Mouse (Mus musculus) spleen, adult 12 weeks (tissue): ENCODE measurements at regions not wholly inside any gene's neighbourhood (a gene's known extent, or its start where the extent isn't known, plus 50 kb on each side); places are given as distances from the start of the nearest gene placed in this dataset.
"Not testable (repeated sequence)": the region's sequence is repeated elsewhere in the genome, so short reads cannot be mapped to it uniquely, and the experiment has no call there.

ENCODE experiments used
- DNase-seq: peaks from one replicate; pipeline ENCODE4 v3.0.0; 2022; ENCODE audit warnings: low spot score

- no peak for DNase-seq
Observed at GRCm38 (mm10) chr5:101496924-101497697, 167.7 kb downstream of the Nkx6-1 start.

- DNase-seq, result no peak
Observed at GRCm38 (mm10) chr5:101496161-101496560, 168.6 kb downstream of the Nkx6-1 start.

GRCm38 (mm10) chr5:101445792-101446191, 219.0 kb downstream of the Nkx6-1 start:
- no peak for DNase-seq

- no peak for DNase-seq
Observed at GRCm38 (mm10) chr5:101441782-101442181, 223.0 kb downstream of the Nkx6-1 start.

- no peak for DNase-seq
Observed at GRCm38 (mm10) chr5:101437666-101438299, 227.0 kb downstream of the Nkx6-1 start.

- DNase-seq, result no peak
Observed at GRCm38 (mm10) chr5:101426067-101426771, 238.6 kb downstream of the Nkx6-1 start.

- no peak for DNase-seq
Observed at GRCm38 (mm10) chr5:101384316-101384715, 280.5 kb downstream of the Nkx6-1 start.

- DNase-seq, result no peak
Observed at GRCm38 (mm10) chr5:101381361-101381760, 283.4 kb downstream of the Nkx6-1 start.

- DNase-seq, result no peak
Observed at GRCm38 (mm10) chr5:101376657-101377056, 288.1 kb downstream of the Nkx6-1 start.

GRCm38 (mm10) chr5:101374129-101374528, 290.7 kb downstream of the Nkx6-1 start:
- no peak for DNase-seq

- DNase-seq, result no peak
Observed at GRCm38 (mm10) chr5:101372204-101372603, 292.6 kb downstream of the Nkx6-1 start.

- DNase-seq, result no peak
Observed at GRCm38 (mm10) chr5:101365364-101365763, 299.4 kb downstream of the Nkx6-1 start.

- no peak for DNase-seq
Observed at GRCm38 (mm10) chr5:101359986-101360385, 304.8 kb downstream of the Nkx6-1 start.

GRCm38 (mm10) chr5:101345406-101345805, 319.4 kb downstream of the Nkx6-1 start:
- DNase-seq, result no peak

- not testable (repeated sequence) for DNase-seq
Observed at GRCm38 (mm10) chr5:101336361-101336760, 328.4 kb downstream of the Nkx6-1 start.

GRCm38 (mm10) chr5:101331825-101332224, 333.0 kb downstream of the Nkx6-1 start:
- DNase-seq, result no peak

GRCm38 (mm10) chr5:101326122-101326521, 338.7 kb downstream of the Nkx6-1 start:
- no peak for DNase-seq

GRCm38 (mm10) chr5:101323041-101323950, 341.5 kb downstream of the Nkx6-1 start:
- no peak for DNase-seq

- no peak for DNase-seq
Observed at GRCm38 (mm10) chr5:101299986-101300385, 364.8 kb downstream of the Nkx6-1 start.

- no peak for DNase-seq
Observed at GRCm38 (mm10) chr5:101298411-101298810, 366.4 kb downstream of the Nkx6-1 start.

- no peak for DNase-seq
Observed at GRCm38 (mm10) chr5:101297511-101298102, 367.2 kb downstream of the Nkx6-1 start.
